Mouse (Mus musculus) stomach, embryonic 15.5 days (tissue): ENCODE data around the gene Ttf1. TPM values are rescaled to one million over a fixed set of nuclear protein-coding genes. Genes with fewer than 3 reads are reported as not detected.
"Not testable (repeated sequence)": the region's sequence is repeated elsewhere in the genome, so short reads cannot be mapped to it uniquely, and the experiment has no call there.

Experiments
- ATAC-seq: fragments of 200-750 bp; cut with Nextera tagmentation; 2 replicates; pipeline ENCODE4 v1.8.0; 2017; ENCODE audit warnings: low read depth, moderate number of reproducible peaks, moderate TSS enrichment; ENCODE audit not compliant: insufficient read depth, low FRiP score
- H3K27ac ChIP-seq: fragments of 300-500 bp; sonication (generic); 2 replicates; pipeline ENCODE4 v1.5.1; 2015; ENCODE audit warnings: mild to moderate bottlenecking, inconsistent platforms
- H3K27me3 ChIP-seq: fragments of 300-500 bp; sonication (generic); replicated peaks from 2 replicates; pipeline ENCODE4 v1.6.1; 2015; ENCODE audit warnings: inconsistent platforms
- H3K36me3 ChIP-seq: fragments of 300-500 bp; sonication (generic); 2 replicates; pipeline ENCODE4 v1.6.1; 2015; ENCODE audit warnings: inconsistent platforms
- H3K4me1 ChIP-seq: fragments of 300-500 bp; sonication (generic); 2 replicates; pipeline ENCODE4 v1.6.1; 2015; ENCODE audit warnings: inconsistent platforms
- H3K4me2 ChIP-seq: fragments of 300-500 bp; sonication (generic); 2 replicates; pipeline ENCODE4 v1.6.1; 2015; ENCODE audit warnings: mild to moderate bottlenecking, inconsistent platforms
- H3K4me3 ChIP-seq: fragments of 300-500 bp; sonication (generic); replicated peaks from 2 replicates; pipeline ENCODE4 v1.5.1; 2015; ENCODE audit warnings: inconsistent platforms
- H3K9ac ChIP-seq: fragments of 300-500 bp; sonication (generic); 2 replicates; pipeline ENCODE4 v1.6.1; 2015; ENCODE audit warnings: inconsistent platforms
- H3K9me3 ChIP-seq: fragments of 300-500 bp; sonication (generic); 2 replicates; pipeline ENCODE4 v1.6.1; 2016; ENCODE audit warnings: inconsistent platforms
- WGBS: fragments of 180-500 bp; shearing (Covaris S2); methylation state at CpG from one replicate; pipeline ENCODE4 v1.1.7; 2015; 5-methylcytosine and 5-hydroxymethylcytosine counted together
- polyA plus RNA-seq: library from polyadenylated mRNA; unstranded; fragments of >200 nt; fragmentation: Nextera tagmentation; extraction: Ambion mirVana; gene quantifications from 2 replicates; pipeline ENCODE4 v1.2.1, GENCODE M21; 2015

Ttf1 gene
- polyA plus RNA-seq, 1 experiment from 2014 or later: 10.1 TPM

DNA sequence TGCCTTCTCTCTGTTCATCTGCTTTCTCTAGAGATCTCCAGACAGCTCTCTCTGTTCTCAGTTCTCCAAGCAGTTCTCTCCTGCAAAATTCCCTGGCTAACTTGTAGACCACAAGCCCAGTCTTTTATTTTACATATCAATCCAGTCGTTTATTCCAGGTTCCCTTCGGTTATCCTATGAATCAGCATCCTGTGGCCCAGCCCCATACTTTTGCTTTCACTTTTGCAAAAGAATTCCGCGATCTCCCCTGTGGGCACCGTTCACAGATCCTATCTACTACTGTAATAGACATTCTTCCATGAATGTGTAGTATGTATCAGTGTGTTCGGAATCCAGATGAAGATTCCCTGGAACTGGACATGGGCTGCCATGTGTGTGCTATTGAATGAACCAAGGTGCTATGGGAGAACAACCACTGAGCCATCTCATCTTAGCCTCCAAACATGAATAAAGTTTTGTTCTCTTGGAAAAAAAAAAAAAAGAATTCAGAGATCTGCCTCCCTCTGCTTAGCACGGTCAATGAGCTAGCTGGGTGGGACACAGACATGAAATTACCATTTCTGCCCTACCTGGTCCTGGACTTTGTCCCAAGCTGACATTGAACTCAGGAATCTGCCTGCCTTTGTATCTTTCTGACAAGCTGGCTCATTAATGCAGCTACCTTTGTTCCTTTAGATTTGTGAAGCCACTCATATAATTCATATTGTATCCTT lies 40.9 kb downstream of the Ttf1 start:
- 0 out of 2 replicates have a peak overlapping the region, but pooled peaks have one; percentile 21 for H3K4me2 ChIP-seq
- H3K36me3 ChIP-seq: no peaks in the 10 kb centered on the region
- WGBS: 64% methylated on average over 7 of the region's 7 CpGs
- no peak for ATAC-seq
- no peak overlapping the region for H3K27ac ChIP-seq
- no peak overlapping the region for H3K9ac ChIP-seq
- H3K9me3 ChIP-seq: no peaks in the 10 kb centered on the region
- no peak overlapping the region for H3K4me3 ChIP-seq
- no peaks in the 10 kb centered on the region for H3K4me1 ChIP-seq
- H3K27me3 ChIP-seq: no peaks in the 10 kb centered on the region

DNA sequence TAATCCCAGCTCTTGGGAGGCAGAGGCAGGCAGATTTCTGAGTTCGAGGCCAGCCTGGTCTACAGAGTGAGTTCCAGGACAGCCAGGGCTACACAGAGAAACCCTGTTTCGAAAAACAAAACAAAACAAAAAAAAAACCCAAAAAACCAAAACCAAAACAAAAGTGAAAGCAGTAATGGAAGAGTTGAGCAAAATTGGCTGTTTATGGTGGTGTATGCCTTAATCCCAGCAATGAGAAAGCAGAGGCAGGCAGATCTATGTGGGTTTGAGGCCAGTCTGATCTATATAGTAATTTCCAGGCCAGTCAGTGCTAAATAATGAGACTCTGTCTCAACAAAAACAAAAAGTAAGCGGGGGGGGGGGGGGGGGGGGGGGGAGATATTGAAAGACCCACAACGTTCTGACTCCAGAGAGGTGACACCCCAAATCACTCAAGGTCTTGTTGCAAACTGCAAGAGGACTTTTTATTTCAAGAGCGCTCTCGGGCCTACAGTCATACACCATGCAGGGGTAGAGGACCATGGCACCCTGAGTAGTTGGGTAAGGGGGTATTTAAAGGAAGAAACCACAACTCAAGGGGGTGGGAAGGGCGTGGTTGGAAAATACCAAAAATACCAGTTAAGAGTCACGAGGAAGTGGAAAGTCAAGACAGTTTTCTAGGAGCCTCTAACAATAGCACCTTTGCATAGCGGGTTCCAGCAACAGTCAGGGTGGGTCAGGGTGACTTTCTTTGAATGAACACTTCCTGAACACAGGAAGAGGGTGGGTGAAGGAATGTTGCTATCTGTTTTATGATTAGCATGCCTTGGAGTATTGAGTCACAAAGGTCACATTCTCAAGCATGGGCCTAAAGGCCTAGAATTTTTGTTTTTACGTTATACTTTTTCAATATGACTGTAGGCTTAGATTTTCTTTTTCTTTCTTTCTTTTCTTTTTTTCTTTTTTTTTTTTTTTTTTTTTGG lies 42.6 kb downstream of the Ttf1 start:
- not testable (repeated sequence) for H3K4me1 ChIP-seq, H3K4me2 ChIP-seq, H3K9me3 ChIP-seq, ATAC-seq, H3K4me3 ChIP-seq, H3K36me3 ChIP-seq, H3K27ac ChIP-seq, H3K9ac ChIP-seq, H3K27me3 ChIP-seq
- WGBS: 71% methylated on average over 10 of the region's 10 CpGs

- ATAC-seq: no peak
- Histone ChIP-seq H3K27ac (no peak overlapping the region), H3K27me3 (no peaks in the 10 kb centered on the region), H3K4me1 (peaks cover 5% of the 10 kb centered on the region; the same call in 1 of the 2 replicates), H3K9me3 (no peaks in the 10 kb centered on the region), H3K9ac (no peak overlapping the region), H3K36me3 (no peaks in the 10 kb centered on the region), H3K4me3 (no peak overlapping the region), H3K4me2 (no peak overlapping the region)
These were observed 60.9 kb downstream of the Ttf1 start for GRCm38 (mm10) chr2:29120969-29121368.

GRCm38 (mm10) chr2:29122446-29122845 lies 62.4 kb downstream of the Ttf1 start:
- Histone ChIP-seq H3K27me3 (no peaks in the 10 kb centered on the region), H3K36me3 (no peaks in the 10 kb centered on the region), H3K27ac (no peak overlapping the region), H3K9me3 (no peaks in the 10 kb centered on the region), H3K9ac (no peak overlapping the region), H3K4me1 (peaks cover 11% of the 10 kb centered on the region), H3K4me3 (no peak overlapping the region), H3K4me2 (no peak overlapping the region)
- no peak for ATAC-seq
- 64% methylated on average over 3 of the region's 3 CpGs for WGBS

DNA sequence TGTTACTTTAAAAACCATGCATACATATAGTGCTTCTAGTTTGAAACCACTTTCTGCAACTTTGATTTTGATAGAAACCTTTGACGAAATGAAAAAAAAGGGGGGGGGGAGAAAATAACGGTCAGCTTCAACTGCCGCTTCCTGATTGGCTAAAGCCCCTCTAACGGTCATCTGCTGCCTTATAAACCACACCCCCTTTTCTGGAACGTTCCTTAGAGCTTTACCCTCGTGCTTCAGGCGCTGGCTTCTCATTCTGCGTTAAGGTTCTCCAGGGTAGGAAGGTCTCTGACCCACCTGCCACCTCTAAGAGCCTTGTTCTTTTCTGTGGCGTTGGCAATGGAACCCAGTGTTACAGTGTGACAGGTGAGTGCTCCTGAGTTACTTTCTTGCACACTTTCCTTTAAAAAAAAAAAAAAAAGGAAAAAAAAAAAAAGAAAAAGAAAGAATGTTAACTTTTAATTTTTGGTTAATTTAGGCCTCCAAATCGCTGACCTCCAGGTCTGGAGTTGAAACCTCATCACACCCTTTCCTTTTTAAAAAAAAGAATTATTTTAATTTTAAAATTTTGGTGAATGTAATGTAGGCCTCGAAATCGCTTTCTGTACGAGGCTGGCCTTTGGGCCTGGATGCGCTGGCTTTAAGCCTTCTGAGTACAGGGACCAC lies 64.0 kb downstream of the Ttf1 start, which contains the start of gene Setx:
Gene Setx (plus strand): TSS at position 275 of the 663 bp plus-strand sequence.
- Histone ChIP-seq H3K4me2 (peak within 1 kb of the TSS; percentile 83), H3K9me3 (no peaks in the 10 kb centered on the region), H3K4me1 (peaks cover 11% of the 10 kb centered on the region), H3K9ac (peak within 1 kb of the TSS; percentile 85), H3K4me3 (peak within 1 kb of the TSS; percentile 86), H3K27me3 (no peaks in the 10 kb centered on the region), H3K27ac (peak within 1 kb of the TSS; percentile 96), H3K36me3 (no peaks in the 10 kb centered on the region)
- 62% methylated on average over 14 of the region's 14 CpGs for WGBS
- ATAC-seq: no peak

DNA sequence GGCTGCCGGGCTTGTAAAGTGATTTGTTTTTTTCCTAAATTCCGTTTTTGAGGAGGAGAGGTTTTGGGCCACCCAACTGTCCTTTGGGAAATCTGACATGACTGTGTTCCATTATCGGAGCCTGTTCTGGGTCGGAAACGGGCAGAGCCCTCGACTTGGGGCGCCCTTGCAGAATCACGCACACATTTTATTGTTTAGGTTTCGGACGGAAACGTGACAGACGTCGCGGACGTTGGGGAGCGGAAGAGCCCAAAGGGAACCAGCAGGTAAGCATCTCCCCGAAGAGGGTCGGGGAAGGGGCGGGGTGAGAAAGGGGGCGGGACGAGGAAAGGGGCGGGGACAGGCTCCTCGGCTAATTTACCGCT lies 64.5 kb downstream of the Ttf1 start:
- WGBS: under 1% methylated on average over 24 of the region's 24 CpGs

GRCm38 (mm10) chr2:29124936-29125701 lies 65.1 kb downstream of the Ttf1 start:
- Histone ChIP-seq H3K9me3 (no peaks in the 10 kb centered on the region), H3K4me1 (peaks cover 11% of the 10 kb centered on the region), H3K9ac (peak overlapping the region; percentile 85), H3K36me3 (peaks cover 6% of the 10 kb centered on the region; the same call in 1 of the 2 replicates), H3K4me2 (peak overlapping the region; percentile 83), H3K27ac (peak overlapping the region; percentile 96), H3K27me3 (no peaks in the 10 kb centered on the region), H3K4me3 (peak overlapping the region; percentile 86)
- under 1% methylated on average over 78 of the region's 81 CpGs for WGBS
- ATAC-seq: peak; percentile 99

More for the DNA sequence above, 64.5 kb downstream of the Ttf1 start:
- H3K4me3 ChIP-seq: peak overlapping the region; percentile 86
- peak overlapping the region; percentile 53 for H3K4me2 ChIP-seq
- no peaks in the 10 kb centered on the region for H3K9me3 ChIP-seq
- no peak for ATAC-seq
- H3K36me3 ChIP-seq: peaks cover 2% of the 10 kb centered on the region; the same call in 1 of the 2 replicates
- peaks cover 11% of the 10 kb centered on the region for H3K4me1 ChIP-seq
- peak overlapping the region; percentile 32 for H3K27ac ChIP-seq
- no peaks in the 10 kb centered on the region for H3K27me3 ChIP-seq
- H3K9ac ChIP-seq: no peak overlapping the region; the same call in 1 of the 2 replicates

GRCm38 (mm10) chr2:29130118-29130899 lies 70.2 kb downstream of the Ttf1 start:
- Histone ChIP-seq H3K4me3 (no peak overlapping the region), H3K27me3 (no peaks in the 10 kb centered on the region), H3K36me3 (peaks cover 12% of the 10 kb centered on the region; the same call in 1 of the 2 replicates), H3K4me2 (no peak overlapping the region), H3K9ac (no peak overlapping the region), H3K4me1 (peaks cover 11% of the 10 kb centered on the region), H3K9me3 (no peaks in the 10 kb centered on the region), H3K27ac (no peak overlapping the region)
- 92% methylated on average over 7 of the region's 7 CpGs for WGBS
- ATAC-seq: no peak

GRCm38 (mm10) chr2:29135161-29135560 lies 75.1 kb downstream of the Ttf1 start:
- peaks cover 10% of the 10 kb centered on the region for H3K36me3 ChIP-seq

More at GRCm38 (mm10) chr2:29135161-29135560, 75.1 kb downstream of the Ttf1 start:
- Histone ChIP-seq H3K4me2 (no peak overlapping the region), H3K4me3 (no peak overlapping the region), H3K4me1 (no peaks in the 10 kb centered on the region), H3K9ac (no peak overlapping the region), H3K27me3 (no peaks in the 10 kb centered on the region), H3K27ac (no peak overlapping the region), H3K9me3 (no peaks in the 10 kb centered on the region)
- no peak for ATAC-seq
